Mouse (Mus musculus) liver, embryonic 14.5 days (tissue): ENCODE data around the gene Nrxn3. TPM values are rescaled to one million over a fixed set of nuclear protein-coding genes. Genes with fewer than 3 reads are reported as not detected.

Source experiments
- ATAC-seq: fragments of 200-750 bp; cut with Nextera tagmentation; 2 replicates; pipeline ENCODE4 v1.8.0; 2017; ENCODE audit warnings: moderate number of reproducible peaks, mild to moderate bottlenecking, moderate library complexity; ENCODE audit not compliant: insufficient read depth
- DNase-seq, 3 experiments: peaks; one replicate each; pipeline ENCODE4 v3.0.0-alpha.2; 2012 to 2013; ENCODE audit warnings: low read depth in 3 of 3, low spot score in 3 of 3
- H3K27ac ChIP-seq: fragments of 300-500 bp; sonication (generic); 2 replicates; pipeline ENCODE4 v1.5.1; 2014; ENCODE audit warnings: moderate library complexity, mild to moderate bottlenecking, control low read depth, inconsistent platforms
- H3K27me3 ChIP-seq: fragments of 300-500 bp; sonication (generic); 2 replicates; pipeline ENCODE4 v1.6.1; 2014; ENCODE audit warnings: mild to moderate bottlenecking, low read length, moderate library complexity; ENCODE audit not compliant: control insufficient read depth, insufficient read depth
- H3K36me3 ChIP-seq: fragments of 300-500 bp; sonication (generic); replicated peaks from 2 replicates; pipeline ENCODE4 v1.6.1; 2014; ENCODE audit warnings: low read depth; ENCODE audit not compliant: control insufficient read depth, insufficient read depth
- H3K4me1 ChIP-seq, 2 experiments: fragments of 200-500 bp in 1 of 2; fragments of 300-500 bp in 1 of 2; sonication (generic) in 1 of 2; replicated peaks; 2 replicates each; pipeline ENCODE4 v1.6.1; 2012 to 2014; ENCODE audit warnings: antibody characterized with exemption in 1 of 2, inconsistent platforms in 1 of 2, low read length in 1 of 2; ENCODE audit not compliant: control insufficient read depth in 2 of 2, insufficient read depth in 2 of 2
- H3K4me2 ChIP-seq: fragments of 300-500 bp; sonication (generic); 2 replicates; pipeline ENCODE4 v1.6.1; 2014; ENCODE audit warnings: low read depth, mild to moderate bottlenecking, control low read depth, moderate library complexity
- H3K4me3 ChIP-seq, 2 experiments: fragments of 200-500 bp in 1 of 2; fragments of 300-500 bp in 1 of 2; sonication (generic) in 1 of 2; 2 replicates each; pipeline ENCODE4 v1.5.1; 2012 to 2014; ENCODE audit warnings: low read depth in 2 of 2, low read length in 2 of 2, mild to moderate bottlenecking in 2 of 2, control low read depth in 1 of 2, inconsistent platforms in 1 of 2, moderate library complexity in 1 of 2; ENCODE audit not compliant: insufficient read depth in 1 of 2
- H3K9ac ChIP-seq: fragments of 300-500 bp; sonication (generic); replicated peaks from 2 replicates; pipeline ENCODE4 v1.6.1; 2014; ENCODE audit warnings: mild to moderate bottlenecking, control low read depth, moderate library complexity
- H3K9me3 ChIP-seq: fragments of 300-500 bp; sonication (generic); 2 replicates; pipeline ENCODE4 v1.6.1; 2016; ENCODE audit warnings: low read length, mixed read lengths; ENCODE audit not compliant: control insufficient read depth
- CTCF ChIP-seq: IDR thresholded peaks from 2 replicates; pipeline ENCODE4 v1.5.1; 2016; ENCODE audit warnings: antibody characterized with exemption, low read depth, control low read depth
- EP300 ChIP-seq: IDR thresholded peaks from 2 replicates; pipeline ENCODE4 v1.6.1; 2016; ENCODE audit warnings: antibody characterized with exemption, low read depth
- WGBS: fragments of 180-500 bp; shearing (Covaris S2); extraction: QIAGEN DNeasy Blood & Tissue Kit; methylation state at CpG from one replicate; pipeline ENCODE4 v1.1.7; 2014; ENCODE audit not compliant: insufficient replicate concordance; 5-methylcytosine and 5-hydroxymethylcytosine counted together
- polyA plus RNA-seq, 2 experiments: library from polyadenylated mRNA; depleted of rRNA in 1 of 2; stranded (reverse) in 1 of 2; unstranded in 1 of 2; fragments of >200 nt; fragmentation: Nextera tagmentation in 1 of 2; extraction: Ambion mirVana in 1 of 2; gene quantifications; 2 replicates each; pipeline versions ENCODE4 v1.2.1 to v1.2.3; 2012 to 2014

Nrxn3 gene
- polyA plus RNA-seq, 2 experiments, result 0.12 to 0.38 TPM

DNA sequence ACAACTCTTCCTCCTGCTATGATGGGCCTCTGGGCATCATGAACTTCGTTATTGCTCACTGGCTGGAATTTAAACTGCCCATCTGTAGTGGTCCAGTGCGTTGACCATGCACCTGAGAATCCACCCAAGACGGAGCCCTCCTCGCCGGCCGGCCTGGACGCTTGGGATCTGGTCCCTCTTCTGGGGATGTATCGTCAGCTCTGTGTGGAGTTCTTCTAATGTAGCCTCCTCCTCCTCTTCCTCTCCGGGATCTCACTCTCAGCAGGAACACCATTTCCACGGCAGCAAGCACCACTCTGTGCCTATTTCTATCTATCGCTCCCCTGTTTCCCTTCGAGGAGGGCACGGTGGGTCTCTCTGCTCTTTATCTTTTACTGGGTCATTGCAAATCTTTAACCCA lies 1090.6 kb downstream of the Nrxn3 start:
- Histone ChIP-seq H3K9ac (no peak overlapping the region), H3K36me3 (no peaks in the 10 kb centered on the region), H3K27ac (no peak overlapping the region), H3K4me1 (no peaks in the 10 kb centered on the region), H3K9me3 (no peaks in the 10 kb centered on the region), H3K4me2 (no peak overlapping the region), H3K4me3 (no peak overlapping the region), H3K27me3 (peaks cover 7% of the 10 kb centered on the region)
- WGBS, result 18% methylated on average over 13 of the region's 13 CpGs
- no peak for DNase-seq
- TF ChIP-seq CTCF (no peak), EP300 (no peak)
- no peak for ATAC-seq

DNA sequence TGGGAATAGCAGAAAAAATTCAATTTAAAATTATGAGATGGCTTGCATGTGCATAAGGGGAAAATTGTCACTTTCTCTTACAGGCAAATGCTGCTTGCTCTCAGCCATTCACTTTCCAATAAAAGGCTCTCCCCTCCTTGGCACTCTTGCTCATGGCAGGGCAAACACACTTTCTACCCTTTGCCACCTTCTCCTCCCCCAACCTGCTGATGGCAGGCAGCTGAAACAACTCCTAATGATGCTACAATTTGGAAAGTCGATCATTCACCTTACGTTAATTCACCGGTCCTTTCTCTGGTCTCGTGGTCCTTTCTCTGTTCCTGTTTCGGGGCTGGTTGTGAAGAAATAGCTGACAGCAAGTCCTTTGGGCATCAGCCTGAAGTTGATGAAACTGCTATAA lies 1091.0 kb downstream of the Nrxn3 start:
- no peak overlapping the region for H3K4me3 ChIP-seq
- H3K27ac ChIP-seq, result no peak overlapping the region
- H3K9ac ChIP-seq, result no peak overlapping the region
- TF ChIP-seq CTCF (no peak), EP300 (no peak)
- WGBS, result 52% methylated on average over 5 of the region's 5 CpGs
- H3K27me3 ChIP-seq, result peaks cover 7% of the 10 kb centered on the region
- H3K36me3 ChIP-seq, result no peaks in the 10 kb centered on the region
- DNase-seq (no peak), ATAC-seq (no peak)
- no peaks in the 10 kb centered on the region for H3K9me3 ChIP-seq
- no peak overlapping the region for H3K4me2 ChIP-seq
- H3K4me1 ChIP-seq, result no peaks in the 10 kb centered on the region

DNA sequence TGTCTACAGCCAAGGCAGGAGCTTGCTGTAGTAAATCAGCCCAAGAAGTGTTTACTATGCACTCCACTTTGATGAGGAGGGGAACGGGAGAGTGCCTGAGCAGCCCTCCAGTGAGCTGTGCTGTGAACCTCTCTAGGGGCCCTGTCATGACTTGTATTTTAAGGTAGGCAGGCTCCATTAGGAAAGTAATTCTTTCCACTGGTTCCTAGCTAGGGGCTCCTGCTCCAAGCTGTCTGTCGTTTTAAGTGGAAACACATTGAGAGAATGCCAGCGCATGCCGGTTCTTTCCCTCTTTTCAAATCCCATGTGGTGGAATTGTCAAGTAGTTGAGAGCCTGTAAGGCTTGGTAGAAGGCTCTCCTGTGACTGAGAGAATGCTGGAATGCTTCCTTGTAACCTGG lies 1091.9 kb downstream of the Nrxn3 start:
- Histone ChIP-seq H3K4me3 (no peak overlapping the region), H3K27me3 (peaks cover 7% of the 10 kb centered on the region), H3K27ac (no peak overlapping the region), H3K9me3 (no peaks in the 10 kb centered on the region), H3K4me1 (no peaks in the 10 kb centered on the region), H3K36me3 (no peaks in the 10 kb centered on the region), H3K9ac (no peak overlapping the region), H3K4me2 (no peak overlapping the region)
- DNase-seq (no peak), ATAC-seq (no peak)
- 32% methylated on average over 4 of the region's 4 CpGs for WGBS
- no peak for TF ChIP-seq EP300
- TF ChIP-seq CTCF, result no peak

DNA sequence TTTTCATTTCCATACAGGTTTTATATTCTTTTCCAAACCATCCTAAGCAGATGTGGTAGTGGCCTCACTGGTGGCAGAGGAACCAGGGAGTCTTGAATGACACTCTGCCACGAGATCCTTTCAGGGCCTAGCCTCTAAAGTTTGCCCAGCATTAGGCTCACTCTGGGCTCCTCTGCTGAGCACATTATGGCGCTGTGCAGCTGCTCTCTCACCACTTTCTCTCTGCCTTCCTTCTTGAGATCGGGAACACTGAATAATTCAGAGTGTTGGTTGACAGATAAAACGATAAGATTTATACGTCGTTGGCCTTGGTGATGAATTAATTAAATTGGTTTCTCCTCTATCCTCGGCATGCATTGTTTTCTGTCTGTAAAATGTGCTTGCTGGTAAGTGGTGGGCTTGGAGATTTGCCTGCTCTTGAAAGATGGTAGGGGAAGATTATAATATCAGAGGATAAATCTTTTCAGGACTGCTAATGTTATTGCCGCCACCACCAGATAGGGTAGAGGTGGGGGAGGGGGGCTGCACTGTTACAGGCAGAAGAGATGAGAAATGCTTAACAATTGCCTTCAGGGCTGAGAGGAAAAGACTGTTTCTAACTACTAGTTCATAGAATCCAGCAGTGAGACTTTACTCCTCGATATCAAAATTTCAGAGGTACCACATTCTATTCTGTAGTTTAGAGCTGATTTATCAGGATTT lies 1094.5 kb downstream of the Nrxn3 start:
- TF ChIP-seq CTCF (no peak), EP300 (no peak)
- H3K4me1 ChIP-seq, result no peaks in the 10 kb centered on the region
- ATAC-seq (no peak), DNase-seq (no peak)
- no peaks in the 10 kb centered on the region for H3K36me3 ChIP-seq
- 57% methylated on average over 9 of the region's 9 CpGs for WGBS
- no peak overlapping the region for H3K4me3 ChIP-seq
- H3K9me3 ChIP-seq, result no peaks in the 10 kb centered on the region
- H3K4me2 ChIP-seq, result no peak overlapping the region
- H3K9ac ChIP-seq, result no peak overlapping the region
- H3K27ac ChIP-seq, result no peak overlapping the region
- peaks cover 7% of the 10 kb centered on the region for H3K27me3 ChIP-seq

DNA sequence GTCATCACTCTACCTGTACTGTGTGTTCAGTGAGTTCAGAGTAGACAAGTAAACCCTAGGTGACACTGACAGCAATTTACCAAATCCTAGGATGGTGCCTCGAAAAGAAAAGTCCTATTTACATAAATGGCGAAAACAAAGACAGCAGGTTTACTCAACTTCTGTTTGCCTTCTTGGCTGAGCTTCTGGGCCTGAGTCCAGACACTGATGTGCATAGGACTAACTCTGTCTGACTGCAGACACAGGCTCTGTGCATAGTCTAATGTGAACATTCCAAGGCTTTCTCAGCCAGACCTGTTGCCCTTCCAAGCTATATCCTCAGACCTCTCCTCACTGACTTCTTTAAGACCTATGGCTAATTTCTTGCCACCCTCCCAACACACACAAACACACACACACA lies 1095.5 kb downstream of the Nrxn3 start:
- Histone ChIP-seq H3K4me1 (no peaks in the 10 kb centered on the region), H3K27ac (no peak overlapping the region), H3K4me3 (no peak overlapping the region), H3K4me2 (no peak overlapping the region), H3K9ac (no peak overlapping the region), H3K9me3 (no peaks in the 10 kb centered on the region), H3K36me3 (no peaks in the 10 kb centered on the region), H3K27me3 (peaks cover 4% of the 10 kb centered on the region)
- TF ChIP-seq EP300 (no peak), CTCF (no peak)
- 44% methylated on average over 2 of the region's 2 CpGs for WGBS
- no peak for ATAC-seq
- DNase-seq, result no peak
